Mouse (Mus musculus): ENCODE data around the gene Ccl11. TPM values are rescaled to one million over a fixed set of nuclear protein-coding genes. Genes with fewer than 3 reads are reported as not detected.

The Ccl11 gene
- 11.0 and 11.4 TPM in 2 replicates for polyA plus RNA-seq (2012; rRNA removed)

DNA sequence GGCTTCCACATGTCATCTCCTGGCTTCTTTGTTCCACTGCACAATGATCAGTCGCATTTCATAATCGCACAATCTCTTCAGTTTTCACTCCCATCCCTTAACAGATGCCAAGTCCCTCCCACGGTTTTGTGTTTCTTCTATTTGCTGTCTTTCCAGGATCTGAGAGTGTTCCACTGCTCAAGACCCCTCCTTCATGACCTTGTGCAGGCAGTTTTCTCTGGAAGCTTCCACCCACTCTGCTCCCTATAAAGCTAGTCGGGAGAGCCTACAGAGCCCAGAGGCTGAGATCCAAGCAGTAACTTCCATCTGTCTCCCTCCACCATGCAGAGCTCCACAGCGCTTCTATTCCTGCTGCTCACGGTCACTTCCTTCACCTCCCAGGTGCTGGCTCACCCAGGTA, at the start of gene Ccl11:
TSS of gene Ccl11 (plus strand) at position 178 of the 400 bp plus-strand sequence.

DNA sequence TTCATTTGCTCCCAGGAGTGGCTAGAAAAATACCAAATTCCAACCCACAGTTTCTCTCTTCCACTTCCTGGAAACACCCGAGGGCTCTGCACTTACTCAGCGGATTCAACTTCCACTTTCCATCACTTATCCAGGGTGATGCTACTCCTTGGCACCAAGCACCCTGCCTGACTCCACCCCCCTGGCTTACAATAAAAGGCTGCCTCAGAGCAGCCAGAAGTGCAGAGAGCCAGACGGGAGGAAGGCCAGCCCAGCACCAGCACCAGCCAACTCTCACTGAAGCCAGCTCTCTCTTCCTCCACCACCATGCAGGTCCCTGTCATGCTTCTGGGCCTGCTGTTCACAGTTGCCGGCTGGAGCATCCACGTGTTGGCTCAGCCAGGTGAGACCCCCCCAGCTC, 22.3 kb upstream of the Ccl11 start, which contains the start of gene Ccl2:
TSS of gene Ccl2 (plus strand) at position 216 of the 400 bp plus-strand sequence.

DNA sequence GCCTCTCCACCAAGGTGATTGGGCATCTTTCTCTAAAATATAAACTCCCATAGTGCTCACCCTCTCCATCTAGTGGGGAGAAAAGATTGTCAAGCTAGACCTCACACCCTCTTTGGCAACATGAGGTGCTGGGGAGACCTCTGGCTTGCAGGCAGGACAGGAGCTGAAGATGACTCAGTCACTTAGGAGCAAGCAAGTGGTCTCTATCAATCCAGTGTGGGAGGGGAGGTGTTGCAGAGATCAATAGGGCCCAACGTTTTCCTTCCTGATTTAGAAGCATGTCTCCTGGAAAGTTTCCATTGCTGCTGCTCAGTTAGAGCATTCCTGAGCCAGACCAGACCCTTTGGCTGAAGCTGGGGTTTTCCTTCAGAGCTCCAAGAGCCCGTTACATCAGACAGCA, 19.1 kb upstream of the Ccl11 start, which contains the start of gene Gm17268:
TSS of gene Gm17268 (minus strand) at position 28 of the 400 bp plus-strand sequence.

DNA sequence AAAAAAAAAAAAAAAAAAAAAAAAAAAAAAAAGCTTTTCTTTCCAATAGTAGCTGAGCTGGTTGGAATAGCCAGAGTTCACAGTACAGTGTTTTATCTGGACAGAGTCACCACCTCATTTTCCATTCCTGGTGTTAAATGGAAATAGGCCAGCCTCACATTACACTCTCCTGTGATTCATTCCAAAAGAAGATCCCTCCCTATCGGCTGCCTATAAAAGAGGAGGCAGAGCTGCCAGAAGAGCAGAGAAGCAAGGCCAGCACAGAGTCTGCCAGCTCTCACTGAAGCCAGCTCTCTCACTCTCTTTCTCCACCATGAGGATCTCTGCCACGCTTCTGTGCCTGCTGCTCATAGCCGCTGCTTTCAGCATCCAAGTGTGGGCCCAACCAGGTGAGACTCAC, 12.2 kb upstream of the Ccl11 start, which contains the start of gene Ccl7:
TSS of gene Ccl7 (plus strand) at position 242 of the 400 bp plus-strand sequence.

DNA sequence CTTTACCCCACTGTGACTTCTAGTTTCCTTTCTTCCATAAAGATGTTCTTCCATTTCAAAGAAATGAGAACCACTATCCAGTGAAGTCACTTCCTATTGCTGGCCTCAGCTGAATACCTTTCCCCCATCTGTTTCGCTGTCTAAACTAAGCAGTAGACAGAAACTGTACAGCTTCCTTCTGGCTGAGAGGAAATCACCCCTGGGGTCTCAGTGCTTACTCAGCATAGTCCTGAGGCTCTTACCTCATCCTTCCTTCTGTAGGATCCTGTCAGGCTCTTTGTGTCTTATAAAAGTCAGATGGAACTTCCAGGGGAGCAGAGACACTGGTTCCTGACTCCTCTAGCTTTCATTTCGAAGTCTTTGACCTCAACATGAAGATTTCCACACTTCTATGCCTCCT, 43.9 kb downstream of the Ccl11 start, which contains the start of gene Ccl12:
TSS of gene Ccl12 (plus strand) at position 317 of the 400 bp plus-strand sequence.

Other genes starting within 250 kb of the Ccl11 start
- not detected in 2 replicates for gene 5530401A14Rik, start 197.2 kb upstream of the Ccl11 start, polyA plus RNA-seq (2012; rRNA removed)
- gene Asic2, start 89.4 kb upstream of the Ccl11 start, polyA plus RNA-seq (2012; rRNA removed), result 1.2 and 1.7 TPM in 2 replicates
- gene Ccl2, start 22.3 kb upstream of the Ccl11 start, polyA plus RNA-seq (2012; rRNA removed), result 2.6 and 3.2 TPM in 2 replicates
- not detected in 2 replicates for gene Gm17268, start 19.3 kb upstream of the Ccl11 start, polyA plus RNA-seq (2012; rRNA removed)
- gene Ccl7, start 12.1 kb upstream of the Ccl11 start, polyA plus RNA-seq (2012; rRNA removed), result 0.76 and 0.98 TPM in 2 replicates
- 1.2 TPM in 2 replicates for gene Ccl12, start 44.0 kb downstream of the Ccl11 start, polyA plus RNA-seq (2012; rRNA removed)
- gene Ccl8, start 57.4 kb downstream of the Ccl11 start, polyA plus RNA-seq (2012; rRNA removed), result 1.4 and 6.1 TPM in 2 replicates
- gene Ccl1, start 247.9 kb downstream of the Ccl11 start, polyA plus RNA-seq (2012; rRNA removed), result not detected in 2 replicates